Mouse (Mus musculus) olfactory bulb, adult 2 months (tissue): ENCODE measurements at regions not wholly inside any gene's neighbourhood (a gene's known extent, or its start where the extent isn't known, plus 50 kb on each side); places are given as distances from the start of the nearest gene placed in this dataset.

Source experiments
- CTCF ChIP-seq: fragments of 200-500 bp; IDR thresholded peaks from 2 replicates; pipeline ENCODE4 v1.5.1; 2012; ENCODE audit warnings: low read depth, mild to moderate bottlenecking, low read length, moderate library complexity; ENCODE audit not compliant: insufficient read depth
- POLR2A ChIP-seq: fragments of 200-500 bp; IDR thresholded peaks from 2 replicates; pipeline ENCODE4 v1.6.1; 2012; ENCODE audit warnings: mild to moderate bottlenecking, low read depth, low read length, moderate library complexity; ENCODE audit not compliant: insufficient read depth

DNA sequence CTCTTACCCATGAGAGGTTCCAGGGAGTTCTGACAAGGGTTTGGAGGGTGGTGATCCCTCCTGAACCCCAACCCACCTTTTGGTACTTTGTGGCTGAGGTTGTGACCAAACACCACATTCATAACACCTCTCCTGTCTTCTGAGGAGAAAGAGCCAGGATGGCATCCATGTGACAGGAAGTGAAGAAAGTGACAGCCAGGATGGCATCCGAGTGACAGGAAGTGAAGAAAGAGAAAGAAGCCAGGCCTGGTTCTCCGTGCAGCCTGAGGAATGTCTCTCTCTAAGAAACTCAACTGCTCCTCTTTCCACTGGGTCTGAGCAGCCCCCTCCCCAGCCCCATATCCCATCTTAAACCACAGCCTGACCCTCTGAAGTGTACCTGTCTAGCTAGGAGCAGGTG lies 138.9 kb upstream of the Tle3 start:
- TF ChIP-seq CTCF (no peak), POLR2A (no peak)
